In the genomic region with DNA sequence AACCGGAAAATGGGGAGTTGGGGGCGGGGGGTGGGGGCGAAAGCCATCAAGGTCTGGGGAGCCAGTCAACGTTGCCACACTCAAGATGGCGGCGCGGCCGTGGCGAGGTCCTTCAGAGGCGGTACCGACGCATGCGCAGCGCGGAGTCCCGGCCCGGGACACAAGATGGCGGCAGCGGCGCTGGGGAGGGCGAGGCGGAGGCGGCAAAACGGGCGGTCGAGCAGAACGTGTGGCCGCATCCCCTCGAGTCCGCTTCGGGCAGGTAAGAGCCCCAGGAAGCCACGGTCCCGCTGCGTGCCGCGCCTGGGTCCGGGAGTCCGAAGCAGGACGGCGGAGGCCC, we compare ENCODE assay signal across 8 mouse cellular contexts. TPM values are rescaled to one million over a fixed set of nuclear protein-coding genes. Genes with fewer than 3 reads are reported as not detected.
DNase-seq lines count a peak whose midpoint lies in the region; ATAC-seq and TF ChIP-seq lines count a peak whose summit lies in the region.

Gene Pcif1 (plus strand): TSS at position 77 of the 340 bp plus-strand sequence.

- TF ChIP-seq POLR2A in myocyte (IDR thresholded peaks at IDR 0.05; ENCODE audit: insufficient read length, low read depth): peak; percentile 83

- peak within 1 kb of the TSS; percentile 91 for H3K4me3 ChIP-seq in brown adipose tissue, adult 24 weeks (ENCODE audit: insufficient read depth, low read depth, low read length)
- H3K4me3 ChIP-seq in heart, embryonic 13.5 days: peak within 1 kb of the TSS; percentile 94
- peak within 1 kb of the TSS; percentile 97 for H3K4me3 ChIP-seq in liver, embryonic 11.5 days (ENCODE audit: low read depth, low read length)
- H3K4me3 ChIP-seq in myocyte: peak within 1 kb of the TSS; percentile 82

- H3K27me3 ChIP-seq in heart, embryonic 13.5 days (replicated peaks): no peaks in the 10 kb centered on the region
- H3K27me3 ChIP-seq in liver, embryonic 11.5 days (replicated peaks; ENCODE audit: control insufficient read depth, insufficient read depth, low read length): no peaks in the 10 kb centered on the region
- H3K27me3 ChIP-seq in myocyte (ENCODE audit: control insufficient read depth, insufficient read depth, insufficient read length): no peaks in the 10 kb centered on the region
- H3K27me3 ChIP-seq in splenic B cell, adult 2 months (ENCODE audit: control insufficient read depth, insufficient read depth, low read length, poor library complexity, severe bottlenecking): no peaks in the 10 kb centered on the region

- H3K79me2 ChIP-seq in myocyte (ENCODE audit: control insufficient read depth, insufficient read depth): peaks cover 33% of the 10 kb centered on the region

- H3ac ChIP-seq in myocyte (ENCODE audit: control insufficient read depth, insufficient read length): peak within 1 kb of the TSS; percentile 38

- WGBS in heart, embryonic 13.5 days: under 1% methylated on average over 38 of the region's 40 CpGs
- WGBS in liver, embryonic 11.5 days: 0% methylated on average over 40 of the region's 40 CpGs

- H3K9ac ChIP-seq in heart, embryonic 13.5 days: peak within 1 kb of the TSS; percentile 100
- H3K9ac ChIP-seq in liver, embryonic 11.5 days (ENCODE audit: low read depth, low read length): peak within 1 kb of the TSS; percentile 100

- ATAC-seq in erythroid progenitor cell, adult 5-6 weeks (replicated peaks; ENCODE audit: low FRiP score, poor library complexity, severe bottlenecking): peak; percentile 47
- peak; percentile 78 for ATAC-seq in heart, embryonic 13.5 days (ENCODE audit: extremely low read depth, insufficient number of reproducible peaks, low FRiP score, low TSS enrichment)
- ATAC-seq in liver, embryonic 11.5 days (replicated peaks; ENCODE audit: low FRiP score): peak; percentile 78

- peak; percentile 96 for DNase-seq in CD4-positive, CD25-positive, alpha-beta regulatory T cell, adult 2 months (ENCODE audit: low read depth, low spot score)
- DNase-seq in kidney, postnatal 10 days: peak; percentile 95
- peak; percentile 96 for DNase-seq in liver, embryonic 11.5 days (ENCODE audit: low spot score)
- peak; percentile 95 for DNase-seq in splenic B cell, adult 2 months (ENCODE audit: low read depth, low spot score)

- peak within 1 kb of the TSS; percentile 79 for H3K4me2 ChIP-seq in heart, embryonic 13.5 days
- H3K4me2 ChIP-seq in liver, embryonic 11.5 days: peak within 1 kb of the TSS; percentile 92
- H3K4me2 ChIP-seq in myocyte (ENCODE audit: low read depth): peak within 1 kb of the TSS; percentile 83

- H3K36me3 ChIP-seq in heart, embryonic 13.5 days: peaks cover 24% of the 10 kb centered on the region
- H3K36me3 ChIP-seq in liver, embryonic 11.5 days (ENCODE audit: control insufficient read depth, insufficient read depth, low read length): peaks cover 10% of the 10 kb centered on the region; the same call in 1 of the 2 replicates
- H3K36me3 ChIP-seq in myocyte (ENCODE audit: control insufficient read depth, insufficient read depth): peaks cover 8% of the 10 kb centered on the region
- peaks cover 3% of the 10 kb centered on the region; the same call in 1 of the 2 replicates for H3K36me3 ChIP-seq in splenic B cell, adult 2 months (ENCODE audit: control insufficient read depth, insufficient read depth, low read length, poor library complexity, severe bottlenecking)

- peaks cover 8% of the 10 kb centered on the region; the same call in 1 of the 2 replicates for H3K4me1 ChIP-seq in brown adipose tissue, adult 24 weeks (ENCODE audit: control insufficient read depth, insufficient read depth, insufficient read length, low read length)
- peaks cover 34% of the 10 kb centered on the region for H3K4me1 ChIP-seq in heart, embryonic 13.5 days
- peaks cover 22% of the 10 kb centered on the region for H3K4me1 ChIP-seq in liver, embryonic 11.5 days (replicated peaks; ENCODE audit: control insufficient read depth, insufficient read depth, low read length)

- peak within 1 kb of the TSS; percentile 98 for H3K27ac ChIP-seq in brown adipose tissue, adult 24 weeks (replicated peaks; ENCODE audit: low read depth, low read length)
- peak within 1 kb of the TSS; percentile 100 for H3K27ac ChIP-seq in heart, embryonic 13.5 days (replicated peaks)
- H3K27ac ChIP-seq in liver, embryonic 11.5 days (ENCODE audit: low read depth, low read length): peak within 1 kb of the TSS; percentile 100

- no peaks in the 10 kb centered on the region for H3K9me3 ChIP-seq in heart, embryonic 13.5 days
- H3K9me3 ChIP-seq in liver, embryonic 11.5 days (ENCODE audit: control insufficient read depth, low read length): no peaks in the 10 kb centered on the region

TF ChIP-seq in myocyte, 11 proteins besides CTCF, POLR2A, EP300 and RAD21:
- TF ChIP-seq REST (IDR thresholded peaks at IDR 0.05; ENCODE audit: insufficient read depth, insufficient read length): peak; percentile 54
- TF ChIP-seq MYOD1 (IDR thresholded peaks at IDR 0.05; ENCODE audit: control insufficient read depth in 1 of 3, insufficient read length in 2 of 3, low read depth in 2 of 3): peak in 1 of 3 experiments; percentile 27
- TF ChIP-seq TCF12 (IDR thresholded peaks at IDR 0.05; ENCODE audit: insufficient read depth, poor library complexity, severe bottlenecking): no peak
- TF ChIP-seq E2F4 (IDR thresholded peaks at IDR 0.05; ENCODE audit: insufficient read depth): no peak
- peak; percentile 94 for TF ChIP-seq POLR2AphosphoS2 (IDR thresholded peaks at IDR 0.05; ENCODE audit: insufficient read length, low read depth)
- TF ChIP-seq SRF (IDR thresholded peaks at IDR 0.05; ENCODE audit: control insufficient read depth, insufficient read length, low read depth): no peak

RNA-seq across cellular contexts. Expression of gene Pcif1, which starts in this region (rescaled TPM):
- polyA plus RNA-seq in brown adipose tissue, adult 24 weeks (2012; ENCODE audit: insufficient read depth, insufficient read length, missing spikeins): 21.6 and 25.6 TPM in 2 replicates
- total RNA-seq in erythroid progenitor cell, adult 5-6 weeks (2015; ENCODE audit: low replicate concordance): 57.7 and 71.3 TPM in 2 replicates
- 36.3 and 42.7 TPM in 2 replicates for total RNA-seq in erythroid progenitor cell, adult 5-6 weeks (2017; ENCODE audit: low replicate concordance)
- 56.0 and 63.1 TPM in 2 replicates for polyA plus RNA-seq in heart, embryonic 13.5 days (2015; fragmentation: Nextera tagmentation; extraction: Ambion mirVana)
- 63.9 and 67.5 TPM in 2 replicates for polyA plus RNA-seq in liver, embryonic 11.5 days (2014; fragmentation: Nextera tagmentation; extraction: Ambion mirVana)
- polyA plus RNA-seq in myocyte (2012; fragmentation: generic; extraction: Trizol): 43.2 TPM

Comparison
In these comparisons a context has a peak if more than half of its experiments do, and no peak if none do; other contexts are left out.
1. Peak in every context shown above with its lines: DNase-seq, ATAC-seq, H3K4me3 ChIP-seq and H3K27ac ChIP-seq.